Mouse (Mus musculus) hindbrain, embryonic 15.5 days (tissue): ENCODE results near the gene Retreg3. TPM values are rescaled to one million over a fixed set of nuclear protein-coding genes. Genes with fewer than 3 reads are reported as not detected.
A peak's percentile ranks its signal among the peaks of the same experiment; 100 is the strongest.

Experiments
- ATAC-seq: fragments of 200-750 bp; cut with Nextera tagmentation; 2 replicates; pipeline ENCODE4 v1.8.0; 2017; ENCODE audit warnings: low read depth, moderate number of reproducible peaks, moderate TSS enrichment; ENCODE audit not compliant: low FRiP score
- H3K27ac ChIP-seq: fragments of 300-500 bp; sonication (generic); replicated peaks from 2 replicates; pipeline ENCODE4 v1.5.1; 2015; ENCODE audit warnings: mild to moderate bottlenecking, inconsistent platforms
- H3K27me3 ChIP-seq: fragments of 300-500 bp; sonication (generic); 2 replicates; pipeline ENCODE4 v1.6.1; 2015; ENCODE audit warnings: control low read depth, inconsistent platforms
- H3K36me3 ChIP-seq: fragments of 300-500 bp; sonication (generic); 2 replicates; pipeline ENCODE4 v1.6.1; 2015; ENCODE audit warnings: control low read depth, inconsistent platforms
- H3K4me1 ChIP-seq: fragments of 300-500 bp; sonication (generic); replicated peaks from 2 replicates; pipeline ENCODE4 v1.6.1; 2015; ENCODE audit warnings: control low read depth, inconsistent platforms
- H3K4me2 ChIP-seq: fragments of 300-500 bp; sonication (generic); 2 replicates; pipeline ENCODE4 v1.6.1; 2015; ENCODE audit warnings: moderate library complexity, mild to moderate bottlenecking, inconsistent platforms
- H3K4me3 ChIP-seq: fragments of 300-500 bp; sonication (generic); 2 replicates; pipeline ENCODE4 v1.5.1; 2015; ENCODE audit warnings: mild to moderate bottlenecking, inconsistent platforms
- H3K9ac ChIP-seq: fragments of 300-500 bp; sonication (generic); 2 replicates; pipeline ENCODE4 v1.6.1; 2015; ENCODE audit warnings: inconsistent platforms
- H3K9me3 ChIP-seq: fragments of 300-500 bp; sonication (generic); 2 replicates; pipeline ENCODE4 v1.6.1; 2016; ENCODE audit warnings: control low read depth, inconsistent platforms
- WGBS: fragments of 180-500 bp; shearing (Covaris S2); methylation state at CpG from one replicate; pipeline ENCODE4 v1.1.7; 2015; 5-methylcytosine and 5-hydroxymethylcytosine counted together
- polyA plus RNA-seq: library from polyadenylated mRNA; unstranded; fragments of >200 nt; fragmentation: Nextera tagmentation; extraction: Ambion mirVana; gene quantifications from 2 replicates; pipeline ENCODE4 v1.2.1, GENCODE M21; 2015

Retreg3 gene
- polyA plus RNA-seq, 1 experiment from 2014 or later = 25.5 TPM

- peak overlapping the region; percentile 15 for H3K9ac ChIP-seq
- H3K9me3 ChIP-seq = no peaks in the 10 kb centered on the region
- peak overlapping the region; percentile 35 for H3K4me3 ChIP-seq
- 20% methylated on average over 19 of the region's 19 CpGs for WGBS
- H3K4me1 ChIP-seq = peaks cover 24% of the 10 kb centered on the region
- peak overlapping the region; percentile 57 for H3K4me2 ChIP-seq
- H3K36me3 ChIP-seq = no peaks in the 10 kb centered on the region
- H3K27me3 ChIP-seq = no peaks in the 10 kb centered on the region
- peak overlapping the region; percentile 54 for H3K27ac ChIP-seq
- ATAC-seq = peak; percentile 68; the same call in 1 of the 2 replicates
These were observed 23.9 kb upstream of the Retreg3 start for GRCm38 (mm10) chr11:101143338-101144225.

DNA sequence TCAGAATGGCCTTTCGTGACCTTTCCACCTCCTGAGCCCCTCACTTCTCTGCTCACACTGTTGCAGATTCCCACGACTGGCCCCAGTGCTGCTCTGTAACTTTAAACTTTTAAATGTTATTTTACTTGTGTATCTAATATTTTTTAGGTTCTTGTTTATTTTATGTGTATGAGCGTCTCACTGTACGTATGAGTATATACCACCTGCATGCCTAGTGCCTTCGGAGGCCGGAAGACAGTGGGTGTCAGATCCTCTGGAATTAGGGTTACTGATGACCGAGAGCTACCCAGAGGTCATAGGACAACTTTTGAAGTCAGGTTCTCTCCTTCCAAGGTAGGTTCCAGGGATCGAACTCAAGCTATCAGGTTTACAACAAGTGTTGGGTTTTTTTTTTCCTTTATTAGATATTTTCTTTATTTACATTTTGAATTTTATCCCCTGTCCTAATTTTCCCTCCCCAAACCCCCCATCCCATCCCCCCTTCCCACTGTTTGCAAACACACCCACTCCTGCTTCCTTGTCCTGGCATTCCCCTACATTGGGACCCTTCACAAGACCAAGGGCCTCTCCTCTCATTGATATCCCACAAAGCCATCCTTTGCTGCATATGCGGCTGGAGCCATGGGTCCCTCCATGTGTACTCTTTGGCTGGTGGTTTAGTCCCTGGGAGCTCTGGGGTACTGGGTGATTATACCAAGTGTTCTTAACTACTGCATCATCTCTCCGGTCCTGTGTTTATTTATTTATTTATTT is 22.7 kb upstream of the Retreg3 start:
- H3K27me3 ChIP-seq = no peaks in the 10 kb centered on the region
- peaks cover 26% of the 10 kb centered on the region for H3K4me1 ChIP-seq
- no peak overlapping the region for H3K9ac ChIP-seq
- H3K4me3 ChIP-seq = no peak overlapping the region
- no peak for ATAC-seq
- no peak overlapping the region for H3K27ac ChIP-seq
- WGBS = 88% methylated on average over 10 of the region's 10 CpGs
- H3K36me3 ChIP-seq = no peaks in the 10 kb centered on the region
- no peak overlapping the region for H3K4me2 ChIP-seq
- no peaks in the 10 kb centered on the region for H3K9me3 ChIP-seq

- no peaks in the 10 kb centered on the region for H3K36me3 ChIP-seq
- H3K27ac ChIP-seq = no peak overlapping the region
- H3K4me2 ChIP-seq = no peak overlapping the region
- no peaks in the 10 kb centered on the region for H3K27me3 ChIP-seq
- 88% methylated on average over 8 of the region's 8 CpGs for WGBS
- peaks cover 16% of the 10 kb centered on the region for H3K4me1 ChIP-seq
- ATAC-seq = no peak
- H3K4me3 ChIP-seq = no peak overlapping the region
- H3K9ac ChIP-seq = no peak overlapping the region
- H3K9me3 ChIP-seq = no peaks in the 10 kb centered on the region
These were observed 21.4 kb upstream of the Retreg3 start for GRCm38 (mm10) chr11:101141088-101141487.

DNA sequence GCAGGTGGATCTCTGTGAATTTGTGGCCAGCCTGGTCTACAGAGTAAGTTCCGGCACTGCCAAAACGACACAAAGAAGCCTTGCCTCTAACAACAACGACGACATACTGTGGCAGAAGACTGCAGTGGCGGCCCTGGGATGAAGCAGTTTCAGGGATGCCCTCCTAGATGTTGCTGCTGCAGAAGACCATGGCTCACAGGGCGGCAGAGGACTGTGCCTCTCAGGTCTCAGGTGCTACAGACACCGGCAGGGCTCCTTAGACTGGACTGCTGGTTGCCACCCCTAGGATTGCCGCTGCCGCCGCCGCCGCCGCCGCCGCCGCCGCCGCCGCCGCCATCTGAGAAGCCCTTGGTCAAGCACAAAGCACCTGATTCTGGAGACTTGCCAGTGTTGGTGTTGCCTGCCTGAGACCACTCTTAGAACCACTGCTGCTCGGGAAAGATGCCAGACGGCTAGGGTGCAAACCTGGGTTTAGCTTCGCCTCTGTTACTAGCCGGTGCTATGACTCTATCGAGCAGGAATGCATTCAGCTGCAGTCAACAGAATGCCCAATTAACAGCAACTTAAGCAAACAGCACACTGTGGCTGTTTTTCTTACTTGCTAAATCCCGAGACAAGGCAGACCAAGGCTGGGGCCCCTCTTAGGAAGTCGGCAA is 20.6 kb upstream of the Retreg3 start:
- Histone ChIP-seq H3K36me3 (no peaks in the 10 kb centered on the region), H3K4me3 (peak overlapping the region; percentile 27), H3K27me3 (no peaks in the 10 kb centered on the region), H3K27ac (peak overlapping the region; percentile 64), H3K9ac (peak overlapping the region; percentile 46), H3K4me2 (peak overlapping the region; percentile 57), H3K9me3 (no peaks in the 10 kb centered on the region), H3K4me1 (peaks cover 15% of the 10 kb centered on the region)
- WGBS = 42% methylated on average over 26 of the region's 27 CpGs
- no peak for ATAC-seq

GRCm38 (mm10) chr11:101138536-101139181 is 19.0 kb upstream of the Retreg3 start:
- H3K9me3 ChIP-seq = no peaks in the 10 kb centered on the region
- no peaks in the 10 kb centered on the region for H3K27me3 ChIP-seq
- ATAC-seq = peak; percentile 82
- peak overlapping the region; percentile 40 for H3K4me2 ChIP-seq
- H3K36me3 ChIP-seq = no peaks in the 10 kb centered on the region
- no peak overlapping the region for H3K9ac ChIP-seq
- 20% methylated on average over 15 of the region's 15 CpGs for WGBS
- H3K27ac ChIP-seq = peak overlapping the region; percentile 62
- no peak overlapping the region for H3K4me3 ChIP-seq
- peaks cover 10% of the 10 kb centered on the region for H3K4me1 ChIP-seq

DNA sequence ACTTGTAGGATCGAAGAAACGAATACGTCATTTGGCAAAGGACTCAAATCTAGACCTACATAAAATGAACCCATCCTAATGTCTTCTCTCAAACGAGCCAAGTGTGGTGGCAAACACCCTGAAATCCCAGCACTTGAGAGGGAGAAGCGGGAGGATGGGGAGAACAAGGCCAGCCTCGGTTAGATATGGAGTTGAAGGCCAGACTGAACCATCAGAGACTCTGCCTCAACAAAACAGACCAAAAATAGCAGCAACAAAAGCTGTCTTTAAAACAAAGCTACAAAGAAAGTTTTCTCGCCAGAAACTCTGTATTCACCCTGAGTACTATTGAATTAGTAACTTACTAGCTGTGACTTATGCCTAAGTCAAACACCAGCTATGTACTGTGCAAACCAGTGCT is 17.3 kb upstream of the Retreg3 start:
- no peak overlapping the region for H3K4me3 ChIP-seq
- ATAC-seq = no peak
- H3K36me3 ChIP-seq = no peaks in the 10 kb centered on the region
- H3K4me1 ChIP-seq = peaks cover 6% of the 10 kb centered on the region; the same call in 1 of the 2 replicates
- H3K9me3 ChIP-seq = no peaks in the 10 kb centered on the region
- no peak overlapping the region for H3K9ac ChIP-seq
- H3K4me2 ChIP-seq = no peak overlapping the region
- H3K27me3 ChIP-seq = no peaks in the 10 kb centered on the region
- no peak overlapping the region for H3K27ac ChIP-seq
- 78% methylated on average over 7 of the region's 7 CpGs for WGBS

DNA sequence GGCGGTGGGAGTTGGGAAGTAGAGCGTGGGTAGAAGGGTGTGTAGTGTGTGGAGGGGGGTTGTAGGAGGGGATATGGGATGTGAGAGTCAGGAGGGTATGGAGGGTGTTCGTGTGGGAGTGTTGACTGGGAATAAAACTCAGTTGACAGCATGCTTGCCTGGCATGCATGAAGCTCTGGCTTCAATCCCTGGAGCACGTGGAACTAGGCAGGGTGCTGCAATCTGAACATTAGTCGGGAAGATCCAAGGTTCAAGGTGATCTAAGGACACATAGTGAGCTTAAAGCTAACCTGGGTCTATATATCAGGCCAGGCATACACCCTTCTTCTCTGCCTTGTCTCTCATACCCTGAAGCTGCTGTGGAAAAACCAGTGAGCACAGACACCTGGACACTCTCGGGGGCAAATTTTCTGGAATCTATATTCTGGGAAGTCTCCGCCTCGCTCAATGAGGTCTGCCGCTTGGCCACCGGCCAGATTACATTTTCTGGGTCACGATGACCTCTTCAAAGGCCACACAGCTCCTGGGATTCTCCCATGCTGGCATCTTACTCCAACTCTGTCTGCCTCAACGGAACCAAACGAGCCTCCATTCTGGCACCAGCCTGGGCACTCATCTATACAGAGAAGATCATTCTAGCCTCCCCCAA is 14.6 kb upstream of the Retreg3 start:
- H3K4me2 ChIP-seq = no peak overlapping the region
- WGBS = 81% methylated on average over 13 of the region's 13 CpGs
- no peak for ATAC-seq
- H3K4me3 ChIP-seq = no peak overlapping the region
- no peaks in the 10 kb centered on the region for H3K27me3 ChIP-seq
- H3K27ac ChIP-seq = no peak overlapping the region
- no peaks in the 10 kb centered on the region for H3K9me3 ChIP-seq
- H3K4me1 ChIP-seq = peaks cover 6% of the 10 kb centered on the region; the same call in 1 of the 2 replicates
- no peak overlapping the region for H3K9ac ChIP-seq
- no peaks in the 10 kb centered on the region for H3K36me3 ChIP-seq

DNA sequence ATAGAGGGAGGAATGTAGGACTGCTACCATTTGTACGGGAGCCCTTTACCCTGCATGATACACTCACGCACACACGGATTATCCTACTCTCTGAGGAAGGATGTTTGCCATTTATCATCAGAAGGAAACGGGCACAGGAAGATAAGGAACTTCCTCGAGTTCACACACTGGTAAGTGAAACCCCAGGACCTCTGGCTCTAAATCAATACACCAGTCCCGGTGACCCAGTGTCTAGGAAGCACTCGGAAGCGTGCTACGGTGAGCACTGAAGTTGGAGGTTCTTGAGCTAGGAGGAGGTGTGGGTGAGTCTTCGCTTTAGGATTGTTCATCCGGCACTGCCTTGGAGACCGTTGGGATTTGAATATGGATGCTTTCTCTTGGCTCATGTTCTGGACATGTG is 13.3 kb upstream of the Retreg3 start:
- Histone ChIP-seq H3K27ac (no peak overlapping the region), H3K4me1 (no peaks in the 10 kb centered on the region), H3K4me3 (no peak overlapping the region), H3K4me2 (no peak overlapping the region), H3K27me3 (no peaks in the 10 kb centered on the region), H3K36me3 (no peaks in the 10 kb centered on the region), H3K9ac (no peak overlapping the region), H3K9me3 (no peaks in the 10 kb centered on the region)
- no peak for ATAC-seq
- 83% methylated on average over 12 of the region's 12 CpGs for WGBS

- no peak overlapping the region for H3K9ac ChIP-seq
- no peak for ATAC-seq
- no peak overlapping the region for H3K27ac ChIP-seq
- H3K4me2 ChIP-seq = no peak overlapping the region
- H3K27me3 ChIP-seq = no peaks in the 10 kb centered on the region
- peaks cover 2% of the 10 kb centered on the region for H3K36me3 ChIP-seq
- H3K4me3 ChIP-seq = no peak overlapping the region
- WGBS = 91% methylated on average over 6 of the region's 6 CpGs
- H3K4me1 ChIP-seq = no peaks in the 10 kb centered on the region
- H3K9me3 ChIP-seq = no peaks in the 10 kb centered on the region
These were observed 12.0 kb upstream of the Retreg3 start for GRCm38 (mm10) chr11:101131701-101132100.

- H3K27ac ChIP-seq = no peak overlapping the region
- H3K4me1 ChIP-seq = no peaks in the 10 kb centered on the region
- 86% methylated on average over 2 of the region's 2 CpGs for WGBS
- H3K4me2 ChIP-seq = no peak overlapping the region
- no peaks in the 10 kb centered on the region for H3K9me3 ChIP-seq
- peaks cover 7% of the 10 kb centered on the region for H3K36me3 ChIP-seq
- no peak overlapping the region for H3K9ac ChIP-seq
- H3K27me3 ChIP-seq = no peaks in the 10 kb centered on the region
- no peak for ATAC-seq
- no peak overlapping the region for H3K4me3 ChIP-seq
These were observed 11.5 kb upstream of the Retreg3 start for GRCm38 (mm10) chr11:101131187-101131586.

GRCm38 (mm10) chr11:101130056-101130756 is 10.5 kb upstream of the Retreg3 start:
- H3K9ac ChIP-seq = no peak overlapping the region

More at GRCm38 (mm10) chr11:101130056-101130756, 10.5 kb upstream of the Retreg3 start:
- peaks cover 14% of the 10 kb centered on the region for H3K36me3 ChIP-seq
- no peaks in the 10 kb centered on the region for H3K4me1 ChIP-seq
- WGBS = 56% methylated on average over 18 of the region's 18 CpGs
- no peak for ATAC-seq
- H3K27ac ChIP-seq = no peak overlapping the region
- H3K9me3 ChIP-seq = no peaks in the 10 kb centered on the region
- H3K4me3 ChIP-seq = no peak overlapping the region
- no peak overlapping the region for H3K4me2 ChIP-seq
- H3K27me3 ChIP-seq = no peaks in the 10 kb centered on the region
